Mouse (Mus musculus): ENCODE measurements around the gene Bglap.
"Not testable (repeated sequence)": the region's sequence is repeated elsewhere in the genome, so short reads cannot be mapped to it uniquely, and the experiment has no call there.

Gene Bglap

GRCm38 (mm10) chr3:88384364-88384763 is at the start of gene Bglap:
Gene Bglap (minus strand): TSS chr3:88384464.
- DNase-seq (ENCODE audit: extremely low read depth, insufficient read length, low spot score): no peak

GRCm38 (mm10) chr3:88428639-88429038 is 44.4 kb upstream of the Bglap start:
- DNase-seq (ENCODE audit: extremely low read depth, insufficient read length, low spot score): not testable (repeated sequence)

- no peak for DNase-seq (ENCODE audit: extremely low read depth, insufficient read length, low spot score)
Observed at GRCm38 (mm10) chr3:88427342-88427905, 43.2 kb upstream of the Bglap start.

- no peak for DNase-seq (ENCODE audit: extremely low read depth, insufficient read length, low spot score)
Observed at GRCm38 (mm10) chr3:88425708-88426420, 41.6 kb upstream of the Bglap start.

DNA sequence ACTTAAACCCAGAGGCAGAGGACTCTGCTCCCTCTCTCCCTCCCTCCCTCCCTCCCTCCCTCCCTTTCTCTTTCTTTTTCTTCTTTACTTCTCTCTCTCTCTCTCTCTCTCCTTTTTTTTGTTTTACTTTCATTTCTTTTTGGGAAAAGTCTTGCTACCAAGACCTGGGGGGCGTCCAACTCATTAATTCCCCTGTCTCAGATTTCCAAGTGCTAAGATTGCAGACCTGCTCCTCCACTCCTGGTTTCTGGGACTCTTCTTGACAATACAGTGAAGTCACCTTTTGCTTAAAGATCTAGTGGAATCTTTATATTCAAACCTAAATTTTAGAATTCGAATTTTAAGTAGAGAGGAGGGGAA is 41.0 kb upstream of the Bglap start:
- no peak for DNase-seq (ENCODE audit: extremely low read depth, insufficient read length, low spot score)

GRCm38 (mm10) chr3:88424605-88425329 is 40.5 kb upstream of the Bglap start, which contains the start of gene Slc25a44:
Gene Slc25a44 (minus strand): TSS chr3:88425139.
- peak; percentile 82 for DNase-seq (ENCODE audit: extremely low read depth, insufficient read length, low spot score)

- DNase-seq (ENCODE audit: extremely low read depth, insufficient read length, low spot score): no peak
Observed at GRCm38 (mm10) chr3:88422020-88422720, 37.9 kb upstream of the Bglap start.

DNA sequence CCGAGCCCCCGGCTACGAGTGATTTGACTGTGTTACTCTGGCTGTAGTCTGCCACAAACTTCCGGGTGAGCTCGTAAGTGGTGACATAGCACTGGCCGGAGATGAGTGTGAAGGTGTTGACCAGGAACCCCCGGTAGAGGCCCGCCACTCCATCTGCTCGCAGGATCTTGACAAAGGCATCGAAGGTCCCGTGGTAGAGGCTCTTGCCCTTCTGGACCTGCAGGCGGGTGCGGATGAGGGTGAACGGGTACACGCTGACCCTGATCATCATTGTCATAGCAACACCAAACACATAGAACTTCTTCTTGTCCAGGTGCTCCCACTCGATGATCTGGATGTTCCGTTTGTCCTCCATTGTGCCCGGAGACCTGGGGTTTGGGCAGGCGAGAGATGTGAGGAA is 36.5 kb upstream of the Bglap start:
- DNase-seq (ENCODE audit: extremely low read depth, insufficient read length, low spot score): no peak

DNA sequence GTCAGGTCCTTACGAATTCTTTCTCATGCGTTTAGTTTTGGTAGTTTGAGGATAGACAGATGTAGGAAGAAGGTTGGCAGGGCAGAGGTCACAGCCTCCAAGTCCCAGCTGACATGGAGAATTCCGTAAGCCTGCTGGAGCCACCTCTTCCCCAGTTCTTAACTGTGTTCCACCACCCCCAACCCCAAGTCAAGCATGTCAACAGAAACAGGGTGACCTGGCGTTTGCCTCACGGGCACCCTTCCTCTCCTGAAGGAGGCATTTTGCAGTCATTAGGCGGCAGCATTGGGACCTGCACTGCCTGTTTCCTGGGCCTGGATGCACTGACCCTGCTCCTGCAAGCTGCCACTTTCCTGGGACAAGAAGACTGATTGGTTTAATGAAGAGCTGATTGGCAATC is 33.8 kb upstream of the Bglap start:
- no peak for DNase-seq (ENCODE audit: extremely low read depth, insufficient read length, low spot score)

DNA sequence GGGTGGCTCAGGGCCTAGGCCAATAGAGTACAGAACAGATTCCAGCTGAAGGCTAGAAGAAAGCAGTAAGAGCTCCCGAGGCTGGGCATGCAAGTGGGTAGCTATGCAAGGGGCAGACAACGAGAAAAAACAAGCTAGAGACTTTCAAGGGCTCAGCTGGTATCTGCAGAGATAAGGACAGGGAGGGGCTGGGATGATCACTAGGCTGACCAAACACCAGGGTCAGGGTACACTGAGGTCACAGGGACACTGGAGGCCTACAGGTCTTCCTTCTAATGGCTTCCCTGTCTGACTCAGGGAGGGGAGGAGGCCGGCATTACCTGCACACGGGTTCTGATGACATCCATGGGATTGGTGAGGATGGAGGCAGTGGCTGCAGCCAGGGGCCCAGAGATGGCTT is 31.4 kb upstream of the Bglap start:
- no peak for DNase-seq (ENCODE audit: extremely low read depth, insufficient read length, low spot score)

DNA sequence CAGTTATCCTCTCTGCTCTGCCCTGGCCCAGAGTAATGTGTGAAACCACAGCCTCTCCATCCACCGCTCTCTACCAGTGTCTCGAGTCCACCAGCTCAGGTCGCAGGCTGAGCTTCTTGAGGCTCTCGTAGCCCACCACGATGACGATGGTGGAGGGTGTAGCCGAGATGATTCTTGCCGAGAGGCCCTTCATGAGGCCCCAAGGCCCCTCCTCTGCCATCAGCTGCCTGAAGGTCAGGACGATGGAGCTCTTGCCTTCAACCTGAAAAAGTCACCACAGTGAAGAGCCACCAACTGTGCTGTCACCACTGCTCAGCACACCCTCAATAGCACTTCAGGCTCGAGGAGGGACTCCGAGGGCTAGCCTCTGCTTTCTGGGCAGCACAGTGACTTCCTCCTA is 28.4 kb upstream of the Bglap start:
- DNase-seq (ENCODE audit: extremely low read depth, insufficient read length, low spot score): no peak

- DNase-seq (ENCODE audit: extremely low read depth, insufficient read length, low spot score): no peak
Observed at GRCm38 (mm10) chr3:88411681-88412080, 27.4 kb upstream of the Bglap start.

- no peak for DNase-seq (ENCODE audit: extremely low read depth, insufficient read length, low spot score)
Observed at GRCm38 (mm10) chr3:88410645-88411031, 26.4 kb upstream of the Bglap start.

DNA sequence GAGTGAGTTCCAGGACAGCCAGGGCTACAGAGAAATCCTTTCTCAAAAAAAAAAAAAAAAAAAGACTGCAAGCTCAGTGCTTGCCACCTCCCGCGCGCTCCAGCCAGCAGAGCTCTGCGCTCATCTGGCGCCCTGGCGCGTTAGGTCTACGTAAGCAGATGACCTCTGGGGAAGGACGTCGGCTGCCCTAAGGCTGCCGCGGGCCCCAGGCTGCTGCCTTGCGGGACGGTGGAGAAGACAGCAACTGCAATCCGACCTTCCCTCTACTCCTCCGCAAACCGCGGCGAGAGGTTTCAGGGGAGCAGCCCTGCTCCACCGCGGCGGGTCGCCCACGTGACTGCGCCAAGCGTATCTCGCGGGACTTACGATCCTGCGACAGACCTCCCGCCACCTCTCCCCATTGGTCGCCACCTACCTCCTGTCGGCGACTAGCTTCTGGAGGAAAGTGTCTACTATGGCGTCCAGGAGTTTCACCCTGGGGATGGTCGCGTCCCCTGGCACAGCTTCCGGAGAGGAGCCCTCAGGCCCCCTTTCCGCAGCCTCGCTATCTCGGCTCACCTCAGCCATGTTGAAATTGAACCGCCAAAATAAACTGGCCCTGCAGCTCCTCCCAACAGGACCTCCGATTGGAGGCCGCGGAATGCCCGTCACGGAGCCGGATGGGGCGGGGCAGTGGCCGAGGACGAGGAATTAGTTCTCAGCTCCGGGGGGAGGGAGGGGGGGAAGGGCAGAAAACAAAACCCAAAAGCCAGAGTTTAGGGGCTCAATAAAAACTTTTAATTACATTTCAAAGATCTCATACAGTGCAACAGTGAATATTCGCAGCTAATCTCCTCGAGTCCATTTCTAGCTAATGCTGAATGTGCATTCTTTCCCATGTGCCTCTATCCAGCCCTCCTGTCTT is 25.7 kb upstream of the Bglap start, which contains the start of gene Pmf1:
Pmf1 (minus strand) TSS at position 591 of the 904 bp plus-strand sequence.
- peak; percentile 99 for DNase-seq (ENCODE audit: extremely low read depth, insufficient read length, low spot score)

GRCm38 (mm10) chr3:88408953-88409352 is 24.7 kb upstream of the Bglap start:
- no peak for DNase-seq (ENCODE audit: extremely low read depth, insufficient read length, low spot score)

DNA sequence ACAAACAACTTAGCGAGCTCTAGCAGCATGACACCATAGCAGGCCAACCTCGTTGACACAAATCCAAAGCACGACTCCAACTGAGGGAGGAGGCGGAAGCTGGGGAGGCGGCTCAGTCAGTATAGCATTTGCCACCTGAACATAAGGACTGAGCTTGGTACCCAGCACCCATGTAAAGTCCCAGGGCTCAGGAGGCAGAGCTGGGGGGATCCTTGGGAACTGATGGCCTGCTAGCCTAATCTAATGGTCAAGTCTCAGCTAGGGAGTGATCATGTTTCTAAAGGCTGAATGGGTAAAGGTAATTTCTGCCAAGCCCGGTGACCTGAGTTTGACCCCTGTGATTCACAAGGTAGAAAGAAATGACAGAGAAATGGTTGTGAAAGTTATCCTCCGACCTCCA is 23.3 kb upstream of the Bglap start:
- DNase-seq (ENCODE audit: extremely low read depth, insufficient read length, low spot score): no peak

- peak; percentile 46 for DNase-seq (ENCODE audit: extremely low read depth, insufficient read length, low spot score)
Observed at GRCm38 (mm10) chr3:88407090-88407489, 22.8 kb upstream of the Bglap start.

- DNase-seq (ENCODE audit: extremely low read depth, insufficient read length, low spot score): no peak
Observed at GRCm38 (mm10) chr3:88403522-88404230, 19.4 kb upstream of the Bglap start.

DNA sequence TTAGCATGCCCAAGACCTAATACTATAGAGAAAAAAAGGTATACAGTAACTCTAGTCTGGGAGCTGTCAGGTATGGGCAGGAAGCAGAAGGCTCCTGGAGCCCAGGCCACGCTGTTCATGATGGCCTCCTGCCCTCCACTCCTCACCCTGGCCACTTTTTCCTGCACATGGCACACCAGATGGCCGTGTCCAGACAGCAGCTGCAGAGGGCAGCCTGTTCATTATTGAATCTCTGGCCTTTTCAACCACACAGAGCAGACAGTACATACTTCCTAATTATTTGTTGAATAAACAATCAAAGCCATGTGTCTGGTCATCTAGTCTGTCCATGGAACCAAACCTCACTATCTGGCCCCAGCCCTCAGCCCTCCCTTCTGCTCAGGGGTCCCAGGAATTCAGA is 14.4 kb upstream of the Bglap start:
- no peak for DNase-seq (ENCODE audit: extremely low read depth, insufficient read length, low spot score)

GRCm38 (mm10) chr3:88395742-88396141 is 11.5 kb upstream of the Bglap start:
- DNase-seq (ENCODE audit: extremely low read depth, insufficient read length, low spot score): no peak

Measured in 3134 (cell line).